Mouse (Mus musculus) natural killer cell, adult 2 months (primary cell): ENCODE data around the gene Katnal1.

Source experiments
- DNase-seq, 2 experiments: peaks; one replicate each; pipeline ENCODE4 v3.0.0; 2022; ENCODE audit warnings: low spot score in 2 of 2

Gene Katnal1

DNA sequence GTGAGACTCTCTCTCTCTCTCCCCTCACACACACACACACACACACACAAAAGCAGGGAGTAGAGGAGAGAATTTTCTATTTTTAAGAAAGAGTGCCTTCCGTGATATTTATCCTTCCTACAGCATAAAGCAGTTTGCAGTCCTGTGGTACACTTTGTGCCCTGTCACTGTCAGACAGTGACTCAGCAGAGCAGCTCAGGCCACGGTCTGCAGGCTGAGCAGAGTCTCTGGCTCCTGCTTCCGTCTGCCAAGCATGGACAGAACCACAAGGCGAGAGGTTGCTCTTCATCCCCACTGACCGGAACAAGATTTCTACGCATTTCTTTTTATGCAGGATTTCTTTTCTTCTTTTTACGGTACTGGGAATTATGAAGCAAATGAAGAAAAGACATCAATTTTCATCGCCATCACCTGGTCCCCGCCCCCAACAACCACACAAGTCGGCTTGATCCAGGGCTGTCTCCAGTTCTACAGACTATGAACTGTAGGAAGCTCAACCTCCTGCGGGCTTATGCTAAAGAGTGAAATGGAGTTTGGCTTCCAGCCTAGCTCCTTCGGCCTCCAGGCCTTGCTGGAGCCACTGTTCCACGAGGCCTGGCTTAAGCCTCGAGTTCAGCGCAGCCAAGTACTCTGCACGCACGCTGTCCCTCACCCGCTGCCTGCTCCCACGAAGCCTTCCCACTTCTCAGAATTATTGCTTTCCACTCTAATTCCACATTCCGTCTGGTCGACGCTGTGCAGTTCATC is 25.4 kb upstream of the Katnal1 start:
- DNase-seq = no peak

DNA sequence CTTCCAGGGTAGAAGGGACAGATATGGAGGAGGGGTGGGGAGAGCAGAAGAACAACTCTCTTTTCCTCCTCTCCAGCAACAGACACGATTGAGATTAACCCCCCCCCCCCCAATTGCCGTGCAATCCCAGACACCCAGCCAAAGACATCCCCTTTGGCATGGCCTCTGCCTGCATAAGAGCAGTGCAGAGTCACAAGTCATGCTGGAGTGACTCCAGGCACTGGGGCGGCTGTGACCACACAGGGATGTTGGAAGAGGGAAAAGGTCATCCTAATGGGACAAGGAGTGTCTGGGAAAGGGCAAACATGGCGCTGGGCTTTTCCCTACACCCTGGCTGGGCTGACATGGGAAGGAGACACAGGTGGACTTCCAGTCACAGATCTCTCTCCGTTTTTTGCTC is 24.0 kb upstream of the Katnal1 start:
- no peak for DNase-seq

DNA sequence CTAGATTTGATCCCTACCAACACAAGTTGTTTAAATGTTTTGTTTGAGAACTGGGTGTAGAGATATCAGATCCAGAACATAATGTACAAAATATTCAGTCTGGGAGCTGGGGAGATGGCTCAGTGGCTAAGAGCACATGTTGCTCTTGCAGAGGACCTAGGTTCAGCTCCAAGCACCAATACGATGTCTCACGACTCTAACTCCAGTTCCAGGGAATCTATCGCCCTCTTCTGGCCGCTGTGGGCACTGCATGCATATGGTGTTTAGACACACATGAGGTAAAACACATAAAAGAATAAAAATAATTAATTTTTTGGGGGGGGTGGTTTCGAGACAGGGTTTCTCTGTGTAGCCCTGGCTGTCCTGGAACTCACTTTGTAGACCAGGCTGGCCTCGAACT is 23.3 kb upstream of the Katnal1 start:
- peak; percentile 34 to 73 for DNase-seq

DNA sequence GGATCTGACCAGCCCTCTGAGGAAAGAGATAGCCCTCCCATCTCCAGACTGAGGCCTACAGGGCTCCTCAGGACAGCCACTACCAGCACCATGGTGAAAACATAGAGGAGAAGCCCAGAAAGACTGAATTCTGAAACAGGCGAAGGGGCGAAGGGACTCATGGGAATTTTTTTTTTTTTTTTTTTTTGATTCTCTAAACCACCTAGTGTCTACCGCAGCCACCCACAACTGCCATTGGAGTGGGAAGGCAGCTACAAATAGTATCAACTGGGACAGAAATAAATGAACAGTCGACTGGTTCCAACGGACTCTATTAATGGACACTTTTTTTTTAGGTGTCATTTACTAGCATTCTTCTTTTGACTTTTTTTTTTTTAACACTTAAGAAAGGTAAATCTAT is 22.2 kb upstream of the Katnal1 start:
- no peak for DNase-seq

DNA sequence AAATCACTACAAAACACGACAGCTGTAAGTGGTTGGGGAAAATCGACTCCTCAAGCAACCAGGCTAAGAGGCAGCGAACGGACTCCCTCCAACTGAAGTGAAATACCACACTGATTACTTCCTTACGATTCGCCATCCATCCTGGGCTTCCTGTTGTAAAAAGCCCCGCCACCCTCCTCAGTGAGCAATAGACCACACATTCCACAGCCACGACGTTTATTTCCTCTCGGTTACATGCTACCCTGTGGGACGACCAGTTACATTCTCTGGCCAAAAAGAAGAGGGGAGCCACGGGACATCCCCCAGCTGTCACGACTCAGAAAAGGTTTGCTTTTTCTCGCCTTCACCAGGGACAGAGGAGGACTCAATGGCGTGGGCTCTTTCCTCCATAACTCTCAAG is 20.9 kb upstream of the Katnal1 start:
- no peak for DNase-seq

DNA sequence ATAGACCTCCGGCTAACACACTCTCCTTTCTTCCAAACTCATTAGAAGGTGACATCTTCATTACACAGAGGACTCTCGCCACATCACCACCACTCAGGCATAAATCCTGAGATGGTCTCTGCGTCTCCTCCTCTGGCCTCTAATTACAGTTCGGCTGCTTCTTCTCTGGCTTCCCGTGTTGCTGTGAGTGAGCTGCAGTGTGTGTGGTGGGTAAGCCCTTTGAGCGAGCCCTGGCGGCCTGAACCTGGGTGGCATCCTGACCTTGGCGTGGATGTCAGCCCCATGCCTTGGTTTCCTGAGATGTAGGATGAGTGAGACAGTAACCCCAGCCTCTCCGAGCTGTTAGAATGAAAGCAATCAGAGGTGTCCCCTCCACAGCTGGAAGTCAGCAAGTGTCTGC is 19.5 kb upstream of the Katnal1 start:
- no peak for DNase-seq

DNA sequence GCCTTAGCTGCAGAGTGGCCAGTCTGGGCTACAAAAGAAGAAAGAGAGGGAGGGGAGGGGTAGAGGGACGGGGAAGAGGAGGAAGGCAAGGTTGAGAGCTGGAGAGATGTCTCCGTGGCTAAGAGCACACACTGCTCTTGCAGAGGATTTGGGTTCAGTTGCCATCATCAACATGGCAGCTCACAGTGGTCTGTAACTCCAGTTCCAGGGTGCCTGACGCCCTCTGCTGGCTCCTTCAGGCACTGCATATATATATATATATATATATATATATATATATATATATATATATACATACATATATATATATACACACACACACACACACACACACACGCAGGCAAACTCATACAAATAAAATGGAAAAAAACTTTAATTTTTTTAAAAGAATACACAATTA is 18.3 kb upstream of the Katnal1 start:
- DNase-seq = no peak

DNA sequence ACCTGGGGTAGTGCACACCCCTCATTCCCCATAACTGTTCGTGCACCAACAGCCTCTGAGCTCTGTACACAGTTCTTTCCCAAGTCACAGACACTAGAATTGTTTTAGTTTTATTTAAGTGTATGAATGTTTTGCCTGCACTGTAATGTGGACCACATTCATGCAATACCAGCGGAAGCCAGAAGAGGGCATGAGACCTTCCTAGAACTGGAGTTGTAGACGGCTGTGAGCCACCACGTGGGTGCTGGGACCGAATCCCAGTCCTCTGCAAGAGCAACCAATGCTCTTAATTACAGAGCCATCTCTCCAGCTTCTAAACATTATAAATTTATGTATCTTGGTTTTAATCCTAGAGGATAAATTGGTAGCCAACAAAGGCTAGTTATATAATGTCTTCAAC is 17.7 kb upstream of the Katnal1 start:
- peak; percentile 19 to 35 for DNase-seq

DNA sequence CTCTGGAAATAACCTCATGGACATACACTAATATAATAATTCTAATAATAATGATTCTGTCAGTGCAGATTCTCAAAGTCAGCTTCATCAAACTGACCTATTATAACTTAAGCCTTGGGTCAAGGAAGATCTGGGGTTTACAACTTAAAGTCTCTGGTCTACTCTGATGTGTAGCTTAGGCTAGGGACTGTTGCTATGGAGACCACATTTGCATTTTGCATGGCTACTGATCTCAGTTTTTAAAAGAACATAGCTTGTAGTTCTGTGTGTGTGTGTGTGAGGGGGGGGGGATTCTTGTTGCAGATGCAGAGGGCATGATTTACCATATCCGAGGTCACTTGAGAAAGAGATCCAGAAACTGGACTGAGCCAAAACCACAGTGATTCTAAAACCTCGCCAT is 16.6 kb upstream of the Katnal1 start:
- no peak for DNase-seq

DNA sequence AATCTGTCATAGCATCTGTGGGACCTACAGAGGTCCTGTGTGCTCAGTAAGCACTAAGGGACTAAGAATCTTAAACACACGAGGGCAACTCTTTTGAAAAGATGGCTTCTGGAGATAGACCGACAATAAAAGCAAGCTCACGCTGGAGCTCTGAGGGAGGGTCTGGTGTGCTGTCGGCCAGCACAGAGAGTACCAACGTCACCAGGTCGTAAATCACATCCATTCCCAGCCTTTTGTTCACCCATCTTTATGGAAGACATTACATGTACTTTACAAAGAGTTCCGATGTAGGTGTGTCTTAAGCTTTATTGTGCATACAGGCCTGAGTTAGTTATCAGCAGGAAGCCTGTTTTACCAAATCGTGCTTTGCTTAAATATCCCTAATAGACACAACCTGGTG is 14.9 kb upstream of the Katnal1 start:
- no peak for DNase-seq

DNA sequence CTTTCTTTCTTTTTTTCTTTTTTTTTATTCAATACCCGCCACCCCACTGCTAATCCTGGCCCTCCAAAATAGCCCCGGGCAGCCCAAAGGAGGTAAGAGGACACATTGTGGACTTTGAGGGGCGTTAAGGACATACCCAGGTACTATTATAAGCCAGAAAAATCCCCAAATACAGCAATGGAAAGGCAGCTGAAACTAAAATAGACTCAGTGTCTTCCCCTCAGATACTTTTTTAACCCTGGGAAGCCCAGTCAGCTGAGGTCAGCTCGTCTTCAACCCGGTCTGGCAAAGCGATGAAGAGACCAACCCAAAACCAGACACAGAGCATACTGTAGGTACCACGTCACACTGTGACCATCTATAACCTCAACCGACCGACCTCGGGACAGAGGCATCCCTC is 14.3 kb upstream of the Katnal1 start:
- DNase-seq = no peak

DNA sequence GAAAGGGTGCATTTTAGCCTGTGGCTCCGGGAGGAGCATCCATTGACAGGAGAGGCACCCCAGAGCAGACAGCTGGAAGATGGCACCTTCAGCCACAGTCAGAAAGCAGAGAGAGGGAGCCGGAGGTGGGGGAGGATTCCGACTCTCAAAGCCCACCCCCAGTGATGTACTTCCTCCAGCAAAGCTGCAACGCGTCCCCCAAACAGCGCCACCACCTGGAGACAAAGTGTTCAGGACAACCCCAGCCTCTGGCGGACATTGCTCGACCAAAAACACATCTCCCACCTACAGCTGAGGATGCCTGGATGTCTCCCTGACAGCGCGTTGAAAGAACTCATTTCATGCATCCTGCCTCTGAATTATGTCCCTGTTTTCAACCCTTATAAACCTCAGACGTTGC is 13.8 kb upstream of the Katnal1 start:
- no peak for DNase-seq

DNA sequence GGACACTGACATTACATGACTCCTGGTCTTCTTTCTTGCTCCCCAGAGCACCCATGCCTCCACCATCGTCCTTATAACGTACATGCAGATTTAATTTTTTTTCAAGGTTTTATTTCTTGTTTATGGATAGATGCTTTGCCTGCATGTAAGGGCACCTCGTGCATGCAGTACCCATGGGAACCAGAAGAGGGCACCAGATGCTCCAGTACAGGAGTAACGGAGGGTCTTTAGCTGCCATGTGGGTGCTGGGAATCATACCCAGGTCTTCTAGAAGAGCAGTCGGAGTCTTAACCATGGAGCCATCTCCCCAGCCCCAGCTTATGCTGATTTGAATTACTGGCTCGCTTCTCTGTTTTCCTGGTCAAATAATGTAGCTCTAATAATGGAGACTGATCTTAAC is 13.2 kb upstream of the Katnal1 start:
- DNase-seq = no peak

DNA sequence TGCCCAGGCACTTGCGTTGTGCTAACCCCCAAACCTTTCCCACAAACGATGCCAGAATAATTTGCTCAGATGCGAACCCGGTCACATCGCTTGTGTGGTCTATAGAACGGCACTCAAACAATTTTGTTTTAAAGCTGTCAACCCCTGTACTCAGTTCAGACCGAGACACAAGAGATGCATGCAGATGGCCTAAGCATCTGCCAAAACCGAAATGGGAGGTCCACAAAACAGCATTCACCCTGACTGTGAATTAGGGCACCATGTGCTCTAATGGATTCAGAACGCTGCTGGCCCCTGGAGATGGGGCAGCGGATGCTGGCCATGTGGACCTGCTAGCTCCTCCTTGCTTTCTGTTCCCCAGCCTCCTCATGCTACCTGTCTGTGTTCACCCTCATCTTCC is 12.7 kb upstream of the Katnal1 start:
- DNase-seq = no peak

DNA sequence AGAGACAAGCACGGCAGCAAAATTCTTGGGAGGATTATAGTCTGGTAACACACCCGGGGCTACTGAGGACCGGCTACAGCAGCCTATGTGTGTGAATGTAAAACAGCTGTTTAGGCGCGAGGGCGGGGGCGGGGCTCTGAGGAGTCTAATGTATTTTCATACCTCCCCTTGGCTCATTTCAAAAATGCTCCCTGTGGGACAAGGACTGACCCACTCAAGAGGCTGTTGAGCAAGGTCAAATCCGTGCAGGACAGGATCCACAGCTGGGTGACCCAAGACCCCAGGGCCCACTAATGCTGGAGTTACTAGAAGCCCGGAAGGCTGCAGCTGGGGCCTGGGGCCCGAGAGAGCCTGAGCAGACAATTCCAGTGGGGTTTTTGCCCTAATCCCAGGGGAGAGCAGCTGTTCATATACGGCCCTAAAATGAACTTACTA is 10.8 kb upstream of the Katnal1 start:
- DNase-seq = no peak

DNA sequence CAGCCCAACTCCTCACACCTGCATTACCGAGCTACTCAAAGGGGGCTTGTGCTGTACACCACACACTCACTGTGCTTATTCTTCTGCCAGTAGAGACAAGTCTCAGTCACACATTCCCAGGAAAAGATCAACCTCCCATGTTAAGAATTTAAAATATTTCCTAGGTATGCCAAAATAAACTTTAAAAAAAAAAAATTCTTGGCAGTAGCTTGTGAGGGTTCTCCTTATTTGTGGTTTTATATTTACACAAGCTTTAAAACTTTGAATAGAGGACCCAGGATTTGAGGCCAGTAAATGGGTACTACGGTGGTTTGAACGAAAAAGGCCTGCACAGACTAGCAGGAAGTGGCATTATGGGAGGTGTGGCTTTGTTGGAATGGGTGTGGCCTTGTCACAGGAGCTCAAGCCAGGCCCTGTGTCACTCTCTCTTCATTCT is 7.4 kb upstream of the Katnal1 start:
- no peak for DNase-seq

DNA sequence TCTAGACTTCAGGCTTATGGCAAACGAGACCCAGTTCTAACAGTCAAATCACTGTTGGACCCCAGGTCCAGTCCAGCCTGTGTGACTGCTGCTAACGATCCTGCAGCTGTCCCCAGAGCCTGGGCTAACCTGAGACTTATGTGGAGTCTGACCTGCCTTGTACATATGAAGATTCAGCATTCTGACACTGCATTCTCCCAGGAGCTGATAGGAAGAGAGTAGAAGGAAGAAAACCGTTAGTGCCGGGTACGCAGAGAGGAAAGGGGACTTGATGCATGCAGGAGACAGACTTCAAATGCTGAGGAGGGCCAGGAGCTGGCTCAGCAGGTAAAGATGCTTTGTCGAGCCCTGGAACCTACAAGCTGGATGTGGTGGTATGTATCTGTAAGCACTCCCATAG is 6.8 kb upstream of the Katnal1 start:
- no peak for DNase-seq

DNA sequence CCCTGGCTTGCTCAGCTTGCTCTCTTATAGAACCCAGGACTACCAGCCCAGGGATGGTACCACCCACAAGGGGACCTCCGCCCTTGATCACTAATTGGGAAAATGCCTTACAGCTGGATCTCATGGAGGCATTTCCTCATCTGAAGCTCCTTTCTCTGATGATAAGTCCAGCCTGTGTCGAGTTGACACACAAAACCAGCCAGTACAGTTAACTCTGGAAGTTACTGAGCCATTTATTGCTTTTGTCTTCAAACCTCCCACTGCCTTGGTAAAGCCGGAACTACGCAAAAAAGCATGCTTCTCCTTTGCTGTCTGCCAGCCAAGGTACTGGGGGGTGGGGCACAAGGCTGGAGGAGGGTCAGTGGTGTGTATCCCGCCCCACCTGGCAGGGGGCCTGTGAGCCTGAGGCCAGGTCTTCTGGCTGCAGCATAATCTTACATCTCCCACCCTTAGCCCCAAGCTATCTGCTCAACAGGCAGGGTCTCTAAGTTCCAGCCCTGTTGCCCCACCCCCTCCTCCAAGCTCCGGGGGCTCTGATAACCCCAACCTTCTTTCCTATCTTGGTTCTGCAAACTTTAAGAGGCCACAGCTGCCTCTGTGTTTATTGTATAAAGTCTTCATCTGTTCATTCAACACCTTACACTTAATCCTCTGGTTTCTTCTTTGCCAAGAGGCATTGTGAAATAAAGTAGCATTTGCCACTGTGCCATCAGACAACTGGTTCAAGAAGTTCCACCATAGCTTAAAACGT is 6.1 kb upstream of the Katnal1 start:
- no peak for DNase-seq

DNA sequence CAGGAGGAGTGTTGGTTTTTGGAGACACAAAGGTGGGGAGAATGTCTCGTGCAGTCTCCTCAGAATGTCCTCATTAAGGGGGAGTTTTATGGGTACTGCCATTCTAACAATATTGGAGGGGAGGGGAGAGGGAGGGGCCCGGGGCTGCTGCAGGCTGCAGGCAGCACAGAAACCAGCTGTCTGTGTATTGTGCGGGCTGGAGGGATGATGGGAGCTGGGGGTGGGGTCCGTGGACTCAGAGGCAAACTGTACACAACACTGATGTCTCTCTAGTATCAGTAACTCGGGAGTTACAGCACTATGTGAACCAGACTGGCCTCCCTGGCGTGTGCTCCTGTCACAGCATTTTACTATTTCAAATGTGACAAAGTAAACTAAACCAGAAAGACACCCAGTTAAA is 5.3 kb upstream of the Katnal1 start:
- no peak for DNase-seq

DNA sequence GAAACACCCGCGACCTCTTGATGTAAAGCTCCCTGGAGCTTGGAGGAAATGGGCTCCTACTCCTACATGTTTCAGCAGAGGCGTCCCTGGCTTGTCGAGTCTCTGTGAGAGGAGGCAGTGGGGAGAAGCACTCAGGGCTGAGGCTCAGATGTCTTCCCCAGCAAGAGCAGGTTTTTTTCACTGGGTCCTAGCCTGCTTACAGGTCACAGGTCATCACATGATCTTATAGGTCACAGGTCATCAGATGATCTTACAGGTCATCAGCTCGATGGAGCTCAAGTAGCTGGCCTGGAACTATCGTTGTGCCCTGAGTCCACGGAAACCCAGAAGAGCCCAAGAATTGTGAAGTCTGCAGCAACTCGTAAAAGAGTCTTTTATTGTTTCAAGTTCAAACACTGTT is 4.6 kb upstream of the Katnal1 start:
- no peak for DNase-seq

DNA sequence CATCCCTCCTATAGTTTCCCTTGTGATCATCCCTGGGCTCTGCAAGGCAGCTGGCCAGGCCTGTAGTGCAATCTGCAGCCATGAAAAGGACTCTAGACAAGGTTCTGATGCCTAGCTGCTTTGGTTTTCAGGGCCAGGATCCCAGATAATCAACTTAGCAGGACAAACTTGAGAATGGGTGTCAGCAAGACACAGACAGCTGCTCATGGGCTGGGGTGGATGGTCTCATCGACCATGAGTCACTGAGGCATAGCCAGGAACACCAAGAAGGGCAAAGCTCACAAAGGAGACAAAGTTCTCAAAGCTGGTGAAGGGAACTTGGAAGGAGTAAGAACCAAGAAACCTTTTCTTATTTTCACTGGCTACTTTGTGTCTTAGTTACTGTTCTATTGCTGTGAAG is 2.2 kb upstream of the Katnal1 start:
- DNase-seq = no peak

DNA sequence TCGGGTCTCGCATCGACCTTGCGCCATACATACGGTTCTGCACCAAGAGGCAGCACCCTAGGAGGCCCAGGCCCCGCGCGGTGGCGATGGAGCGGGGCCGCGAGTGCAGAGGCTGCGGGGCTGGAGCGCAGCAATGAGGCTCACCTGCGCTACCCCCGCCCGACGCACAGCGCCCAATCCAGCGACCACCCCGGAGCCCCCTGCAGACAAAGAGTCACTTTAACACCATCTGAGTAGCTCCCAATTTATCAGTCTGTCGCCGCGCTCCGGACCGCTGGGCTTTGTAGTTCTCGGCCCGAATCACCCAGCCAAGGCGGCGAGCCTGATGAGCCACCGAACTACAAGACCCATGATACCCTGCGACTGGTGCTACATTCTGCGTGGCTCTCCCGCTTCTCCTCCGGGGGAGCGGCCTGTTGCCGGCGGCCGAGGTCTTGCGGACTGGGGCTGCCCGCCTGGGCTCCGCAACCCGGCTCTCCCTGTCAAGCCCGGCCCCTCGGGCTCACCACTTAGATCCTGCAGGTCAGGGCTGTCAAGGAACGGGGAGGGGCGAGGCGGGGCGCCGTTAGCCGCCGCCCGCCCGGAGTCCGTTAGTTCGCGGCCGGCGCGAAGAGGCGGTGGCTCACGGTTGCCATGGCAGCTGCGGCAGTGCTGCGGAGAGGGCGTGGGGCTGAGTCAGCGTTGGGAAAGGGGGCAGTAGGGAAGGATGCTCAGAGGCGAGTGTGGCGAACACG is 571 bp downstream of the Katnal1 start:
- DNase-seq = peak; percentile 86 to 87

DNA sequence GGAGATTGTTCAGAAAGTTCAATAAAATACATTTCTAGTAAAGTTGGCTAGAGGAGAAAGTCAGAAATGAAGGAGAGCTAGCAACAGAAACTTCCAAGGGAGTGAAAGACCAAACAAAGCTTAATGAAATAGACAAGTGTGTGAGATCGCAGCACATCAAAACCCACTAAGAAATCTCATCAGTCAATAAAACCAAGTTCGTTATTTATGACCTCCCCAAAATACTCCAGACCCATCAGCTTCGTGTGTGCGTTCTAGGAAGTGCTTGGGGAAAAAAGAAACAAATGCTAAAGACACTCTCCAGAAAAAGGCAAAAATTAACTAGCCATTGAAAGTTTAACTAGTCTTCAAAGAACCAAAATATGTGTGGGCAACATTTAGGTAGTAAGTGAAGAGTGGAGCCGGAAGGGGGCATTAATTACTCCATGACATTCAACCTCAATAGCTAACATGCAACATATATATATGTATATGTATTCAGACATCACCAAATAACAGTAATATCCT is 1.4 kb downstream of the Katnal1 start:
- DNase-seq = no peak
